Mouse (Mus musculus): Measurements from ENCODE around the gene Naa60.

Gene Naa60

GRCm38 (mm10) chr16:3885065-3885670 lies 13.0 kb downstream of the Naa60 start:
- in situ Hi-C loops (cut with MboI, MseI): no loop called here

GRCm38 (mm10) chr16:3891621-3892295 lies 19.6 kb downstream of the Naa60 start:
- in situ Hi-C loops (cut with MboI, MseI): no loop called here

- in situ Hi-C loops (cut with MboI, MseI): no loop called here
Observed at GRCm38 (mm10) chr16:3893739-3894138, 21.6 kb downstream of the Naa60 start.

GRCm38 (mm10) chr16:3895173-3895792 lies 23.1 kb downstream of the Naa60 start:
- in situ Hi-C loops (cut with MboI, MseI): no loop called here

GRCm38 (mm10) chr16:3896046-3896445 lies 23.9 kb downstream of the Naa60 start:
- in situ Hi-C loops (cut with MboI, MseI): no loop called here

GRCm38 (mm10) chr16:3896553-3896952 lies 24.4 kb downstream of the Naa60 start:
- in situ Hi-C loops (cut with MboI, MseI): no loop called here

- in situ Hi-C loops (cut with MboI, MseI): no loop called here
Observed at GRCm38 (mm10) chr16:3907471-3907870, 35.3 kb downstream of the Naa60 start.

- in situ Hi-C loops (cut with MboI, MseI): no loop called here
Observed at GRCm38 (mm10) chr16:3908537-3909111, 36.4 kb downstream of the Naa60 start, which contains the start of the genes 1700037C18Rik and Cluap1. Gene 1700037C18Rik (minus strand): TSS chr16:3908689. Gene Cluap1 (plus strand): TSS chr16:3908801.

GRCm38 (mm10) chr16:3909118-3909517 lies 36.9 kb downstream of the Naa60 start:
- in situ Hi-C loops (cut with MboI, MseI): no loop called here

- in situ Hi-C loops (cut with MboI, MseI): no loop called here
Observed at GRCm38 (mm10) chr16:3920756-3921155, 48.6 kb downstream of the Naa60 start.

GRCm38 (mm10) chr16:3923515-3923914 lies 51.3 kb downstream of the Naa60 start:
- in situ Hi-C loops (cut with MboI, MseI): no loop called here

GRCm38 (mm10) chr16:3923966-3924365 lies 51.8 kb downstream of the Naa60 start:
- in situ Hi-C loops (cut with MboI, MseI): no loop called here

GRCm38 (mm10) chr16:3928582-3928981 lies 56.4 kb downstream of the Naa60 start:
- in situ Hi-C loops (cut with MboI, MseI): no loop called here

- in situ Hi-C loops (cut with MboI, MseI): no loop called here
Observed at GRCm38 (mm10) chr16:3929151-3929550, 57.0 kb downstream of the Naa60 start.

GRCm38 (mm10) chr16:3933536-3933935 lies 61.4 kb downstream of the Naa60 start:
- in situ Hi-C loops (cut with MboI, MseI): no loop called here

GRCm38 (mm10) chr16:3934091-3934490 lies 61.9 kb downstream of the Naa60 start:
- in situ Hi-C loops (cut with MboI, MseI): no loop called here

- in situ Hi-C loops (cut with MboI, MseI): no loop called here
Observed at GRCm38 (mm10) chr16:3934701-3935100, 62.5 kb downstream of the Naa60 start.

- in situ Hi-C loops (cut with MboI, MseI): no loop called here
Observed at GRCm38 (mm10) chr16:3951141-3951540, 79.0 kb downstream of the Naa60 start.

All from T-helper 1 cell (primary cell).